Mouse (Mus musculus) thymus, postnatal 25 days (tissue): Measurements from ENCODE around the gene Lmo3.

Experiments
- DNase-seq: peaks from one replicate; pipeline ENCODE4 v3.0.0; 2022

Lmo3 gene

GRCm38 (mm10) chr6:138422671-138423321, 159.0 kb downstream of the Lmo3 start:
- DNase-seq: no peak

- no peak for DNase-seq
Observed at GRCm38 (mm10) chr6:138421931-138422531, 159.7 kb downstream of the Lmo3 start.

GRCm38 (mm10) chr6:138421191-138421613, 160.6 kb downstream of the Lmo3 start:
- no peak for DNase-seq

- no peak for DNase-seq
Observed at GRCm38 (mm10) chr6:138420536-138420891, 161.3 kb downstream of the Lmo3 start.

GRCm38 (mm10) chr6:138419871-138420535, 161.8 kb downstream of the Lmo3 start:
- no peak for DNase-seq

GRCm38 (mm10) chr6:138412075-138412474, 169.7 kb downstream of the Lmo3 start:
- DNase-seq: no peak

- no peak for DNase-seq
Observed at GRCm38 (mm10) chr6:138402031-138402430, 179.7 kb downstream of the Lmo3 start.

GRCm38 (mm10) chr6:138398836-138399235, 182.9 kb downstream of the Lmo3 start:
- no peak for DNase-seq

- DNase-seq: no peak
Observed at GRCm38 (mm10) chr6:138391085-138391484, 190.7 kb downstream of the Lmo3 start.

- DNase-seq: no peak
Observed at GRCm38 (mm10) chr6:138388168-138388936, 193.4 kb downstream of the Lmo3 start.

GRCm38 (mm10) chr6:138383208-138383607, 198.6 kb downstream of the Lmo3 start:
- no peak for DNase-seq

- no peak for DNase-seq
Observed at GRCm38 (mm10) chr6:138371176-138371575, 210.6 kb downstream of the Lmo3 start.

- no peak for DNase-seq
Observed at GRCm38 (mm10) chr6:138364111-138364510, 217.7 kb downstream of the Lmo3 start.

GRCm38 (mm10) chr6:138350587-138351345, 231.0 kb downstream of the Lmo3 start:
- no peak for DNase-seq

- no peak for DNase-seq
Observed at GRCm38 (mm10) chr6:138346558-138346957, 235.2 kb downstream of the Lmo3 start.

GRCm38 (mm10) chr6:138335858-138336257, 245.9 kb downstream of the Lmo3 start:
- DNase-seq: no peak

- DNase-seq: no peak
Observed at GRCm38 (mm10) chr6:138333991-138334390, 247.8 kb downstream of the Lmo3 start.

GRCm38 (mm10) chr6:138325744-138326400, 255.9 kb downstream of the Lmo3 start:
- DNase-seq: no peak

- DNase-seq: no peak
Observed at GRCm38 (mm10) chr6:138325145-138325544, 256.6 kb downstream of the Lmo3 start.

GRCm38 (mm10) chr6:138323325-138323724, 258.4 kb downstream of the Lmo3 start:
- DNase-seq: no peak

GRCm38 (mm10) chr6:138320190-138320737, 261.5 kb downstream of the Lmo3 start:
- no peak for DNase-seq
